Mouse (Mus musculus) 3T3-L1 (cell line): ENCODE results near the gene Mov10.
A peak's percentile ranks its signal among the peaks of the same experiment; 100 is the strongest.

ENCODE experiments used
- DNase-seq: peaks from one replicate; pipeline ENCODE4 v3.0.0-alpha.2; 2015; ENCODE audit warnings: low read depth, low spot score

Mov10 gene

DNA sequence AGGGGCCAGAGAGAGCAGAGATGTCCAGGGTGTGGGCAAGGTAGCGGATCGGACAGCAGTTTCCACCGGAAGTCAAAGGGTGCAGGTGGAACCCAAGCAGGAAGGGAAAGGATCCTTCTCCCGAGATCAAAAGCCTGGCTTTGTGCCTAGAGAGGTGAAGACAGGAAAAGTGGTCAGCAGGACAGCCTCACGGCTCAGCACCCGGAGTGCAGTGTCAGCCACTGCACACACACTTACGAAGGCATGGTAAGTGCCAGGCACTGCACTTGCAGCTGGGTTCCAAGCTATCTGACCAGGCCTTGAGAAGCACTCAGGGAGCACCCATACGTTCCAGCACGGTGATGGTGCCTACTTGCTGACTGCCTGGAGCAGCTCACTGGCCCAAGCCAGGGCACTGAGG, 12.8 kb downstream of the Mov10 start:
- DNase-seq = no peak

GRCm38 (mm10) chr3:104804312-104804711, 14.1 kb downstream of the Mov10 start:
- DNase-seq = no peak

DNA sequence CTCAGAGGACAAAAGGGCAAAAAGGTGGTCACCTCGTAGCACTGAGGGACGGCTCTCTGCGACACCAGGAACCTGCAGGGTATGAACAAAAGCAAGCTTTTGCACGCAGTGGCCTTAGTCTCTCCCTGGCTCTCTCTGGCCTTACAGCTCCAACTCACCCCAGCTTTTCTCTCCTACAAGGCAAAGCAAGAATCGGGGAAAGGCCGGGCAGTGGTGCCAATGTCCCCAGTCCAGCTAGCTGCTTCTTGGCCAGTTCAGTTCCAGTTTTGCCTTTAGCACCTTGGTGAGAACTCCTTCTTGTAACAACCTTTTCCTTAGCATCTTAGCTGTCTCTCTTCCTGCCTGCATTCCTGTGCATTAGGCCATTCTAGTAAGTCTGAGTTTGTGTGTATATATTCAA, 16.9 kb downstream of the Mov10 start:
- DNase-seq = no peak

DNA sequence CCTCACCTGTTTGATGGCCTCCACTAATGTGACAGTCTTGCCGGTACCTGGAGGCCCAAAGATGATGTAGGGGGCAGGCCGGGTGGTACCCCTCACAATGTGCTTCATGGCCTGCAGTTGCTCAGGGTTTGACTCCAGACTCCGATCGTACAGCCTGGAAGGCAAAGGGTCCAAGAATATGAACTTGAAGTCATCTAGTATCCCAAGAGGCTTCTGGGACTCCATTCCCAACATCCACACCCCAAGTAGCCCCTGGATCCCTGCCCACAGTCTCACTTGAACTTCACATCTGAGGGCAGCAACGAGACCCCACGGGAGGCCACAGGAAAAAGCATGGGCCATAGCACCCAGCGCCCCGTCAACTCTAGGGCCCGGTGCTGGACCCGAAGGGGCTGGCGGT, 17.7 kb downstream of the Mov10 start:
- no peak for DNase-seq

- no peak for DNase-seq
These were observed 21.8 kb downstream of the Mov10 start for GRCm38 (mm10) chr3:104796430-104797082.

- DNase-seq = no peak
These were observed 22.6 kb downstream of the Mov10 start for GRCm38 (mm10) chr3:104795661-104796340.

- no peak for DNase-seq
These were observed 23.4 kb downstream of the Mov10 start for GRCm38 (mm10) chr3:104794953-104795470.

DNA sequence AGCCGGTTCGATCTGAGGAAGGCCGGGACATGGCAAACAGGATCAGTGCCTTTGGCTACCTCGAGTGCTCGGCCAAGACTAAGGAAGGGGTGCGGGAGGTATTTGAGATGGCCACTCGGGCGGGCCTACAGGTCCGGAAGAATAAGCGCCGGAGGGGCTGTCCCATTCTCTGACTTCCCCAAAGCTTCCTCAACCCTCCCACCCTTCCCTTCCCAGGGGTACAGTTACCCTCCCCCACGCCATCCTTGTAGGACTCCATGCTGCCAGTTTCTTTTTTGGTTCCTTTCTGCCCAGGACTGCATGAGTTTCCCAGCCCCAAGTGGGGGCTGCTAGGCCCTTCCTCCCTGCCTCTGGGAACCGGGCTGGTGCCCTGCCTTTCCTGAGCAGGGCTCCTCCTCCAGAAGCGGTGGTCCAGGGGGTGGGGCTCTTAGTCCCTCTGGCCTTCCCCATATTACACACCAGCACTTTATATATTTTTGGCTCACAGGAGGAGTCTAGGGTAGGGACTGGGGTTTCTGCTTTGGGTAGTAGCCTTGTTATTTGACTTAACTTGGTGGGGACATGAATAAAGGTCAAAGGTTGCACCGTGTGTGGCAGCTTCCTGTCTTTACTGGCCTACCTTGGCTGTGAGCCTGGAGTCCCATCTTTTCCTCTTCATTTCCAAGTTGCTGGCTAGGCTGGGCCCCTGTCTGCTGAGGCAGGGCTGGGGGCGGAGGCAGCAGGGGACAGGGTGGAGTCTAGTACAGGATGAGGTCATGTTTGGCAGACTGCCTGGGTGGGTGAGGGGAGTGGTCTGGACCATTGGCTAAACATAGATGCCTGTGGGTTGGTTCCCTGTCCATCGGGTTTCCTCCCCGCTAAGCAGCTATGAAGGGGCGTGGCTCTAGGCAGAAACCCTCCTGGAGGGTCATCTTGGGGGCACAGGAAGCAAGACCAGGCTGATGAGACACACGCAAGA, 24.2 kb downstream of the Mov10 start:
- DNase-seq = peak; percentile 95

DNA sequence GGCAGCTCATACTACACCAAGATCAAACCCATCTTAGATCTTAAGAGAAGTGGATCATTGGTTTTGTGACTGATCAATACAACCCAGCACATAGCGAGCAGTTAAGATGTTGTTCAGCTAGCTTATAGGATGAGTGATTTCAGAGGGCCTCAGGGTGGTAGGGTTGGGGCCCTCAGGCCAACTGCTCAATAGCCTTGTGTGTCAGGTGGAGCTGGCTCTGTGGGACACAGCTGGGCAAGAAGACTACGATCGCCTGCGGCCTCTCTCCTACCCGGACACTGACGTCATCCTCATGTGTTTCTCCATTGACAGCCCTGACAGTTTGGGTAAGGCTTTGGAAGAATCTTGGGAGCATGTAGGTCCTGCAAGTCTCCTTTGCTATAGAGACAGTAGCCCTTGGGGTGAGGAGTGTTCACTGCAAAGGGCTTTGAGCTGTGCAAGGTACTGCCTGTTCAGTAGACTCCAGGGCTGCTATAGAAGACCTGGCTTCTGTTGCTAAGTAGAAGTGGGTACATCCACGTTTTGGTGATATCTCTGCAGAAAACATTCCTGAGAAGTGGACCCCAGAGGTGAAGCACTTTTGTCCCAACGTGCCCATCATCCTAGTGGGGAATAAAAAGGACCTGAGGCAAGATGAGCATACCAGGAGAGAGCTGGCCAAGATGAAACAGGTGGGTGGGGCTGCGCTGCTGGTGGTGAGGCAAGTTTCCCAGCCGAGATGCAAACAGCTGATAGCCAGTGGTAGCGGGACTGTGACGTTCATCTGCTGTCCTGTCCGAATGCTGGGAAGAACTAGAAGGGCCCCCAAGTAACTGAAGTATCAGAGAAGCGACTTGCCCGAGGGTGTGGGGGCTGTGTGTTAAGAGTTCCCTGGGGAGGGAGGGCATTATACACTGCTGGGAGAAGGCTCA, 25.7 kb downstream of the Mov10 start:
- DNase-seq = no peak

- no peak for DNase-seq
These were observed 26.7 kb downstream of the Mov10 start for GRCm38 (mm10) chr3:104791671-104792070.

DNA sequence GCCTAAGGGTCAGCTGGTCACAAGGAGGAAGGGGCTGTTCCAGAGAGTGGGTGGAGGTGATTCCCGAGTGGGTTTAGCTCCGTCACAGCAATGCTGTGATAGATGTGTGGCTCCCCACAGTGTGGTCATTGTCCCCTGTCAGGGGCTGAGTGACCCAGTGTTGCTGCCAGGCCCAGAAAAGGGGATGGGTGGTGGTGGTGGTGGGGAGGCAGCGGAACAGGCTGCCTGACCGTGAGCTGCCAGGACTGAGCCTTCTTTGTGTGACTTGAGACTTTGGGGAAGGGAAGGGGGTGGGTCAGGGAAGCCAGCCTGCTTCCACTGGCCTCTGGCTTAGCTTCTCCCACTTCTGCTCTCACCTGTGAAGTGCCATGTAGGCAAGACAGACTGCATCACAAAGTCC, 27.3 kb downstream of the Mov10 start:
- no peak for DNase-seq

DNA sequence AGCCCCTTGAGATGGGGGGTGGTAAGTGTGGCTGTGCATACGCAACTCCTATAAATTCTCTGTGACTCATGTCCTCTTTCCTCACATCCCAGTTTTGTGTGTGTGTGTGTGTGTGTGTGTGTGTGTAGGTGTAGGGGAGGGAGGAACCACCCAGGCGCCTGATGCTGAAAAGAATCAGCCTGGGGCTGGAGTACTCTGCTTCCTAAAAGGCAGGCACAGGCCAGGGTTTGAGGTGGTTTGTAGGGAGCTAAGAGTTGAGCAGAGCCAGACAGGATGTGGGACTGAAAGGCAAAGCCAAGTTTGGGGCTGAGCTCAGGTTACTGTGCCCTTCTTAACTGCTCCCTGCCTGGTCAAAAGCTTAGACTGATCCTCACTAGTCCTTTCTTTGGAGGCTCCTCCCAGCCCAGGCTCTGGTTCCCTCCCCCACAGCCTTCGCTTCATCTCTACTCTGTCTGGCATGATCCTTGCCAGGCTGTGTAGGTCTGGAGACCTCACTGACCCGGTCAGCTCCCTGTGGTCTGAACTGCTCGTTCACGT, 27.9 kb downstream of the Mov10 start:
- DNase-seq = peak; percentile 96

DNA sequence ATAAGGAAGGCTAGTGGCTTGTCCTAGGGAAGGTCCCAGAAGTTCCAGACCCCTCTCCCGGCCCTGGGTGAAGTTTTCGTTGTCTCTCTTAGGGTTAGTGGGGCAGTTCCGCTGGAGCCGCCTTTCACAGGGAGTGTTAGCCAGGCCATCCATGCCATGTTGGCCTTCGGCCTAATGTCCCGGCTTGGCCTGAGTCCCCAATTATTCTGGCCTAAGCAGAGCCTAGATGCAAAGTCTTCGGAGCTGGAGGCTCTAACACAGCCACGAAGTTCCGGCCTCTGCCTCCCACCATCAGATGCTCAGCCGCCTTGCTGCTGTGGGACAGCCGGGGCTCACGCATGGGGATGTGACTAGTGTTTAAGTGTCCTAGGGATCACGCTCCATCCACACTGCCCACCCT, 28.5 kb downstream of the Mov10 start:
- peak; percentile 64 for DNase-seq

- peak; percentile 68 for DNase-seq
These were observed 29.1 kb downstream of the Mov10 start for GRCm38 (mm10) chr3:104789312-104789605.

- DNase-seq = peak; percentile 86
These were observed 29.6 kb downstream of the Mov10 start for GRCm38 (mm10) chr3:104788561-104789311.

DNA sequence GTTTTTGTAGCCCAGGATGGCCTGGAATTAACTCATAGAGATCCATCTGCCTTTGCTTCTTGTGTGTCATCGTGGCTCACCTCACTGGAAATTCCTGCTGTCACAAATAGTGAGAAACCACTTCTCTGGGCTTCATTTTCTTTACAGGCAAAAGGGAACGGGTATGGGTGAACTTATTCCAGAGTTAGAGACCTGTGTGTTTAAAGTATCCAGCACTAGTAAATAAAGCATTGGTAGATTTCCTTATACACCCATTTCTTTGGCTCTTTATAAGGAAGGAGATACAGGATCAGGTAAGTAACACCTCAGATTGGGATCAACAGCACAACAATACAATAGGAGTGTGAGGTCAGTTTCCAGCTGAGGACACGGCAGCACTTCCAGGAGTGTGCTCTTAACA, 30.3 kb downstream of the Mov10 start, which contains the start of gene Rhoc:
Gene Rhoc, plus strand, starts transcription at position 301 of the 400 bp plus-strand sequence.
- DNase-seq = no peak

GRCm38 (mm10) chr3:104785284-104785683, 33.1 kb downstream of the Mov10 start:
- no peak for DNase-seq

- DNase-seq = no peak
These were observed 34.3 kb downstream of the Mov10 start for GRCm38 (mm10) chr3:104783971-104784500.

DNA sequence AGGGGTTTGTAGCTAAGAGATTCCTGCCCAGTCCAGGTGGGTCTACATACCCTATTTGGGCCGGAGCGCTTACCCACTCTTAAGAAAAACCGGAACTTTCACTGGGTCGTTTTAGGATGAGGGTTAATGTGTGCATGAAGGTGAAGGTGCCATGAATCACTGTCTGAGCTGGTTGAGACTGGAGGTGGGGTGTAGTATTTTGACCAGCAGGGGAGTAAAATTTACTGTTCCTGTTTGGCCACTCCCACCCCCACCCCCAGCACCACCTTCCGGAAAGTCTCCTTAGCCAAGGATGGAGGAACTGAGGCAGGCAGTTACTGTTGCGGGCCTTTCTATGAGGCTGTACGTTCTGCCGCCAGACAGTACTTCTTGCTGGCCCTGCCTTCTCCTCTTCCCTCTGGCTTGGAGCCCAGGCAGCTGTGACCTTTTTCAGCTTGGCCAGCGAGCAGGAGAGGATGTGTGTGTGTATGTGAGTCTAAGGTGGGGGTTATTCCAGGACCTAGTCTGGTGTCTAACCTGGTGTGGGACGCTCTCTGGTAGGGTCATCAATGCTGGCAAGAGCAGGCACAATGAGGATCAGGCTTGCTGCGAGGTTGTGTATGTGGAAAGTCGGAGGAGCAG, 36.2 kb downstream of the Mov10 start:
- DNase-seq = no peak
